Mouse (Mus musculus) heart, embryonic 16.5 days (tissue): ENCODE data around the gene Myh14. TPM values are rescaled to one million over a fixed set of nuclear protein-coding genes. Genes with fewer than 3 reads are reported as not detected.

Experiments used
- ATAC-seq: fragments of 200-750 bp; cut with Nextera tagmentation; replicated peaks from 2 replicates; pipeline ENCODE4 v1.8.0; 2017; ENCODE audit warnings: moderate number of reproducible peaks; ENCODE audit not compliant: insufficient read depth, low FRiP score; ENCODE audit errors: extremely low read depth
- H3K27ac ChIP-seq: fragments of 300-500 bp; sonication (generic); 2 replicates; pipeline ENCODE4 v1.5.1; 2014; ENCODE audit warnings: mild to moderate bottlenecking, low read length, control low read depth, moderate library complexity
- H3K27me3 ChIP-seq: fragments of 300-500 bp; sonication (generic); 2 replicates; pipeline ENCODE4 v1.6.1; 2014; ENCODE audit warnings: low read length, mixed read lengths; ENCODE audit not compliant: control insufficient read depth, insufficient read depth
- H3K36me3 ChIP-seq: fragments of 300-500 bp; sonication (generic); 2 replicates; pipeline ENCODE4 v1.6.1; 2014; ENCODE audit not compliant: control insufficient read depth, insufficient read depth
- H3K4me1 ChIP-seq: fragments of 300-500 bp; sonication (generic); 2 replicates; pipeline ENCODE4 v1.6.1; 2014; ENCODE audit warnings: low read length, mixed read lengths; ENCODE audit not compliant: control insufficient read depth, insufficient read depth
- H3K4me2 ChIP-seq: fragments of 300-500 bp; sonication (generic); 2 replicates; pipeline ENCODE4 v1.6.1; 2014; ENCODE audit warnings: low read depth, mild to moderate bottlenecking, control low read depth, low read length
- H3K4me3 ChIP-seq: fragments of 300-500 bp; sonication (generic); 2 replicates; pipeline ENCODE4 v1.5.1; 2014; ENCODE audit warnings: mild to moderate bottlenecking, control low read depth, low read length
- H3K9ac ChIP-seq: fragments of 300-500 bp; sonication (generic); 2 replicates; pipeline ENCODE4 v1.6.1; 2014; ENCODE audit warnings: low read length, control low read depth
- H3K9me3 ChIP-seq: fragments of 300-500 bp; sonication (generic); replicated peaks from 2 replicates; pipeline ENCODE4 v1.6.1; 2016; ENCODE audit warnings: low read length; ENCODE audit not compliant: control insufficient read depth
- WGBS: fragments of 180-500 bp; shearing (Covaris S2); extraction: QIAGEN DNeasy Blood & Tissue Kit; methylation state at CpG from one replicate; pipeline ENCODE4 v1.1.7; 2014; 5-methylcytosine and 5-hydroxymethylcytosine counted together
- polyA plus RNA-seq: library from polyadenylated mRNA; unstranded; fragments of >200 nt; fragmentation: Nextera tagmentation; extraction: Ambion mirVana; gene quantifications from 2 replicates; pipeline ENCODE4 v1.2.1, GENCODE M21; 2015

The Myh14 gene
- polyA plus RNA-seq, 1 experiment from 2014 or later = 1.5 TPM

DNA sequence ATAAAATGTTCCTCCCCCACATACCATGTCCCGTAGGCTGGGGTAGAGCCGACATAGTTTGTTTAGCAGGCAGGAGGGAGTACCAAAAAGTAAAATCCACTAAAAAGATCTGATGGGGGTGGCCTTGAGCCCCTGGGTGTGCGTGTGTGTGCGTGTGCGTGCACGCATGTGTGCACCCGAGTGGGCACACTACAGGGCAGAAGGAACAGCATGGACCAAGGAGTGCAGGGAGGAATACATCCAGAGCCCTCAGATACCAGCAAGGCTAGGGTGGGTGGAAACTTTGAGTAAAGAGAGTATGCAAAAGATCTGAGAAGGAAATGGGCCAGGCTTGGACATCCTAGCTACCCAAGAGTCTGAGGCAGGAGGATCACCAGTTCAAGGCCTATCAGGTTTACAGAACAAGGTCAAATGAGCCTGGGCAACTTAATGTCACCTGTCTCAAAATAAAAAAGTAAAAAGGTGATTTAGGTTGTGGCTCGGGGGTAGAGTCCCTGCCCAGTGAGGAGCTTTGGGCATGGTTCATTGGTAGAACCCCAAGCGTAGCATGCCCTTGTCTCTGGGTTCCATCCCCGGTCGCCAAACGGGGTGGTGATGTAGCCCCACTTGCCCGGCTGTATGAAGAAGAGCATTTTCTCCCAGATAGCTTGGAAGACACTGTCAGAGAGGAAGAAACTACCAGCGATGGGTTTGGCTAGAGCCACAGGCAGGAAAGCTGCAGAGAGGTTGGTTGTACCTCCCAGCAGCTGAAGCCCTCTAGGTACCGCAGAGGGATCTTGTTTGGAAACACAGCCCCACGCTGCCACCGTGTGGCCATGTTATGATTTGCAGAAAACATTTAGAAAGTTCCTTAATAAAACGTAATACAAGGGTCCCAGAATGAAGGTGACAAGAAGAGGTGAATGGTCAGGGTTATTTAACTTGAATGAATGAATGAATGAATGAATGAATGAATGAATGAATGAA, 109.9 kb downstream of the Myh14 start:
- no peaks in the 10 kb centered on the region for H3K36me3 ChIP-seq
- H3K4me1 ChIP-seq = no peaks in the 10 kb centered on the region
- H3K9me3 ChIP-seq = no peaks in the 10 kb centered on the region
- ATAC-seq = no peak
- H3K27me3 ChIP-seq = peaks cover 5% of the 10 kb centered on the region; the same call in 1 of the 2 replicates
- 50% methylated on average over 18 of the region's 18 CpGs for WGBS
- H3K4me2 ChIP-seq = no peak overlapping the region
- H3K4me3 ChIP-seq = no peak overlapping the region
- H3K9ac ChIP-seq = no peak overlapping the region
- no peak overlapping the region for H3K27ac ChIP-seq

DNA sequence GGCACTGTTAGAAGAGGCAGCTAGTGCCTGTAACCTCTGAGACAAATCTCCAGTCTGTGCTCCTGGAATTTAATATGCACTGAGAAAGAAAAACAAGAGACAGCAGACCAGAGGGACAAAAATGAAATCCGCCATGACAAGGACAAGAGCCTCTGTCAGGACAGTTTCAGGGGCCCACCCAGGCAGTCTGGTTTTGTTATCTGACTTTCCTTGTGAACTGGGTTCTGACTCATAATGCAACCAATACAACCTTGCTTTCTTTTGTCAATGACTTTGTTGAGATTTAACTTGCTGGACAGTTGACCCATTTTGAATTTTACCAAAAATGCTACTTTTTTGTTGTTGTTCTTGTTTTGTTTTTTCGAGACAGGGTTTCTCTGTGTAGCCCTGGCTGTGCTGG, 113.0 kb downstream of the Myh14 start:
- 54% methylated on average over 2 of the region's 2 CpGs for WGBS
- Histone ChIP-seq H3K4me3 (no peak overlapping the region), H3K9ac (no peak overlapping the region), H3K4me1 (peaks cover 6% of the 10 kb centered on the region), H3K27me3 (peaks cover 12% of the 10 kb centered on the region), H3K36me3 (no peaks in the 10 kb centered on the region), H3K27ac (no peak overlapping the region), H3K9me3 (no peaks in the 10 kb centered on the region), H3K4me2 (no peak overlapping the region)
- no peak for ATAC-seq

Other genes with a start within 250 kb of the Myh14 start
- 1.2 and 1.3 TPM in 2 replicates for gene Lrrc4b, start 241.8 kb downstream of the Myh14 start, polyA plus RNA-seq
- 0.62 and 1.2 TPM in 2 replicates for gene Aspdh, start 205.5 kb downstream of the Myh14 start, polyA plus RNA-seq
- gene Josd2, start 202.9 kb downstream of the Myh14 start, polyA plus RNA-seq = 157 and 169 TPM in 2 replicates
- gene Emc10, start 174.3 kb downstream of the Myh14 start, polyA plus RNA-seq = 87.9 and 88.7 TPM in 2 replicates
- 6.8 and 7.6 TPM in 2 replicates for gene Fam71e1, start 174.3 kb downstream of the Myh14 start, polyA plus RNA-seq
- gene Mybpc2, start 146.2 kb downstream of the Myh14 start, polyA plus RNA-seq = 4.5 and 4.6 TPM in 2 replicates
- 4.0 and 5.9 TPM in 2 replicates for gene Spib, start 138.8 kb downstream of the Myh14 start, polyA plus RNA-seq
- 61.1 and 70.5 TPM in 2 replicates for gene Pold1, start 122.0 kb downstream of the Myh14 start, polyA plus RNA-seq
- gene Nr1h2, start 116.9 kb downstream of the Myh14 start, polyA plus RNA-seq = 64.3 and 73.5 TPM in 2 replicates
- gene Napsa, start 98.5 kb downstream of the Myh14 start, polyA plus RNA-seq = 2.8 and 11.6 TPM in 2 replicates
- 0.08 and 0.32 TPM in 2 replicates for gene Kcnc3, start 80.2 kb downstream of the Myh14 start, polyA plus RNA-seq
- not detected in 2 replicates for gene Izumo2, start 37.9 kb upstream of the Myh14 start, polyA plus RNA-seq
- gene Vrk3, start 77.6 kb upstream of the Myh14 start, polyA plus RNA-seq = 35.9 and 36.5 TPM in 2 replicates
- gene Zfp473, start 80.2 kb upstream of the Myh14 start, polyA plus RNA-seq = 0.54 and 0.80 TPM in 2 replicates
- gene Nup62, start 145.2 kb upstream of the Myh14 start, polyA plus RNA-seq = 79.2 and 81.5 TPM in 2 replicates
- 2.4 and 4.6 TPM in 2 replicates for gene Il4i1, start 145.5 kb upstream of the Myh14 start, polyA plus RNA-seq
- gene Atf5, start 145.8 kb upstream of the Myh14 start, polyA plus RNA-seq = 2.3 and 2.4 TPM in 2 replicates
- gene Akt1s1, start 178.1 kb upstream of the Myh14 start, polyA plus RNA-seq = 103 and 104 TPM in 2 replicates
- gene Tbc1d17, start 178.2 kb upstream of the Myh14 start, polyA plus RNA-seq = 60.5 and 62.3 TPM in 2 replicates
- 27.7 and 28.0 TPM in 2 replicates for gene Pnkp, start 186.3 kb upstream of the Myh14 start, polyA plus RNA-seq
- 210 and 269 TPM in 2 replicates for gene Ptov1, start 198.9 kb upstream of the Myh14 start, polyA plus RNA-seq
- 89.4 and 96.0 TPM in 2 replicates for gene Med25, start 221.9 kb upstream of the Myh14 start, polyA plus RNA-seq
- 15.3 and 16.0 TPM in 2 replicates for gene Fuz, start 225.2 kb upstream of the Myh14 start, polyA plus RNA-seq